Mouse (Mus musculus) lung, postnatal 0 days (tissue): ENCODE data around the gene Eif2ak3.

Experiments used
- CTCF ChIP-seq: IDR thresholded peaks from 2 replicates; pipeline ENCODE4 v1.5.1; 2016; ENCODE audit warnings: antibody characterized with exemption, mild to moderate bottlenecking
- EP300 ChIP-seq: IDR thresholded peaks from 2 replicates; pipeline ENCODE4 v1.6.1; 2016; ENCODE audit warnings: antibody characterized with exemption, mild to moderate bottlenecking, control low read depth

DNA sequence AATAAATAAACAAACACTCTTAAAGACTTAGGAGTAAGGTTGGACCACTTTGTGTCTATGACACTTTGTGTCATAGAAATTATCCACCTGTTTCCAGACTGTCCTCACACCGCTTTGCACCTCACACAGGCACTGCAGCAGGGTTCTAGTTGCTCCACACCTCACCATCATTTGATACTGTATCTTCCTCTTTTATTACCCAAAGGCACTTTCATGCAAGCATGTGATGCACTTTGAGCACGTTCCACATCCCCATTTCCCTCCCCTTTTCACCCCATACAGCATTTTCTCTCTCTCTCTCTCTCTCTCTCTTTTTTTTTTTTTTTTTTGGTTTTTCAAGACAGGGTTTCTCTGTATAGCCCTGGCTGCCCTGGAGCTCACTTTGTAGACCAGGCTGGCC lies 7.0 kb upstream of the Eif2ak3 start:
- no peak for TF ChIP-seq CTCF
- TF ChIP-seq EP300 = no peak
